Mouse (Mus musculus) MEL (cell line): ENCODE results near the gene Samd4.

ENCODE experiments used
- CHD2 ChIP-seq: IDR thresholded peaks from 2 replicates; pipeline ENCODE4 v1.6.1; 2011; ENCODE audit warnings: low read length, improper control_type of control experiment
- CTCF ChIP-seq, 3 experiments: IDR thresholded peaks in 2 of 3; conservative IDR thresholded peaks in 1 of 3; 2 replicates each; pipeline ENCODE4 v1.5.1; 2011 to 2012; ENCODE audit warnings: low read length in 3 of 3, low read depth in 2 of 3, mild to moderate bottlenecking in 2 of 3, improper control_type of control experiment in 1 of 3, inconsistent platforms in 1 of 3, mixed read lengths in 1 of 3, moderate library complexity in 1 of 3; ENCODE audit not compliant: control insufficient read depth in 1 of 3, insufficient read depth in 1 of 3, poor library complexity in 1 of 3, severe bottlenecking in 1 of 3
- ELF1 ChIP-seq: IDR thresholded peaks from 2 replicates; pipeline ENCODE4 v1.6.1; 2014; ENCODE audit warnings: low read depth, mild to moderate bottlenecking, inconsistent platforms, low read length, improper control_type of control experiment, moderate library complexity
- EP300 ChIP-seq, 2 experiments: IDR thresholded peaks; 2 replicates each; pipeline ENCODE4 v1.6.1; 2011; ENCODE audit warnings: improper control_type of control experiment in 2 of 2, low read length in 2 of 2, low read depth in 1 of 2, mild to moderate bottlenecking in 1 of 2
- ETS1 ChIP-seq: IDR thresholded peaks from 2 replicates; pipeline ENCODE4 v1.6.1; 2012; ENCODE audit warnings: low read depth, mild to moderate bottlenecking, inconsistent platforms, low read length, improper control_type of control experiment, moderate library complexity
- MAFK ChIP-seq: IDR thresholded peaks from 2 replicates; pipeline ENCODE4 v1.6.1; 2011; ENCODE audit warnings: low read depth, mild to moderate bottlenecking, low read length, improper control_type of control experiment, borderline replicate concordance
- MAX ChIP-seq: IDR thresholded peaks from 2 replicates; pipeline ENCODE4 v1.6.1; 2011; ENCODE audit warnings: low read length, improper control_type of control experiment
- MXI1 ChIP-seq: IDR thresholded peaks from 2 replicates; pipeline ENCODE4 v1.6.1; 2011; ENCODE audit warnings: mild to moderate bottlenecking, low read depth, low read length, improper control_type of control experiment
- POLR2A ChIP-seq, 2 experiments: IDR thresholded peaks; 2 replicates each; pipeline ENCODE4 v1.6.1; 2011 to 2012; ENCODE audit warnings: low read length in 2 of 2, mild to moderate bottlenecking in 2 of 2, control low read depth in 1 of 2, improper control_type of control experiment in 1 of 2, low read depth in 1 of 2, moderate library complexity in 1 of 2; ENCODE audit not compliant: control insufficient read depth in 1 of 2, insufficient read depth in 1 of 2, poor library complexity in 1 of 2
- POLR2AphosphoS2 ChIP-seq: IDR thresholded peaks from 2 replicates; pipeline ENCODE4 v1.6.1; 2011; ENCODE audit warnings: low read length, improper control_type of control experiment
- POLR2AphosphoS5 ChIP-seq: IDR thresholded peaks from 2 replicates; pipeline ENCODE4 v1.6.1; 2012; ENCODE audit warnings: low read depth, borderline replicate concordance, mild to moderate bottlenecking, inconsistent platforms, low read length, moderate library complexity, mixed read lengths
- ZMIZ1 ChIP-seq: IDR thresholded peaks from 2 replicates; pipeline ENCODE4 v1.6.1; 2012; ENCODE audit warnings: low read depth, mild to moderate bottlenecking, inconsistent platforms, low read length, improper control_type of control experiment, moderate library complexity

DNA sequence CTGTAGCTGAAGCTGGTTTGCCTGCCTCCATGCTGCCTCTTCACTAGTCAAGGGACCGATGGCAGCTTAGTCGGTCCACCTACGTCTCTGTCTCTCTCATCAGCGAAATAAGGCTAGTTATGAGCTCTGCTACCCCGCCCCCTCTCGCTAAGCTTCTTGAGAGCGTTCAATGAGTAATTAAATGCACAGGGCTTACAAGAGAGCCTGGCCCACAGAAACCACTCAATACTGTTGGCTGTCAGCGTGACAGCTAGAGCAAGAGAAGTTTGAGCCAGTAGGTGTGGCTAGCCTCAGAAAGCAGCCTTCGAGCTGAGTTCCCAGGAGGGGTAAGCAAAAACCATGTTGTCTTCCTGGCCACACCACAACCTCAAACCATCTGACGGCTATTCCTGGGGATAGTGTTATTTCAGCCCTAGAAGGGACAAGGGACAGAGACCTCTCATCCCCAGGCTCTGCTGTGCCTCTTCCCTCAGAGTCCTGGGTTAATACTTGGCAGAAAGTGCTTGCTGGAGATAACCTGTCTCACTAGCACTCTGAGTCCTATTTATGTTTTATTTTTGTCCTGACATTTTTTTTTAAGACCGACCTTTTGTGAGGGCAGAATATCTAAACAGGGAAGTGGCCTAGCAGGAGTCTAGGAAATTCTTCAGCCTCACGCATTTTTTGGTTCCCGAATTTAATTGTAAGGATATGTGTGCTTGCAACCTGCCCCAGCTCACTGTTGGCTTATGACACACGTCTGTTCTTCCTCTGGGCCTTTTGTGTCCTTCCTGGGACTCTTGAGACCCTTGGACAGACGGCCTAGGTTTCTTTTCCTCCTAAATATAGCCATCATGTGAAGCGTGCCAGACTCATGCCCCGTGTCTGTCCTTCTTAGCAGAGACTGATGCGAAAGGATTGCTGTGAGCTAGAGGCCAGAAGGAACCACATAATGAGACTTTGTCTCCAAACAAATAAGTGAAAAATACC, 128.8 kb downstream of the Samd4 start:
- TF ChIP-seq ETS1, result no peak
- no peak for TF ChIP-seq POLR2AphosphoS5
- no peak for TF ChIP-seq POLR2AphosphoS2
- TF ChIP-seq CTCF (IDR thresholded peaks at IDR 0.05 in 2 of 3, conservative IDR thresholded peaks at IDR 0.05 in 1 of 3; ENCODE audit: control insufficient read depth in 1 of 3, insufficient read depth in 1 of 3, low read depth in 2 of 3, low read length in 3 of 3, poor library complexity in 1 of 3, severe bottlenecking in 1 of 3), result no peak
- no peak for TF ChIP-seq EP300 (IDR thresholded peaks at IDR 0.05; ENCODE audit: low read depth in 1 of 2, low read length in 2 of 2)
- TF ChIP-seq ZMIZ1, result no peak
- no peak for TF ChIP-seq POLR2A (IDR thresholded peaks at IDR 0.05; ENCODE audit: control insufficient read depth in 1 of 2, insufficient read depth in 1 of 2, low read depth in 1 of 2, low read length in 2 of 2, poor library complexity in 1 of 2)
- TF ChIP-seq CHD2, result no peak
- no peak for TF ChIP-seq MXI1
- no peak for TF ChIP-seq ELF1
- no peak for TF ChIP-seq MAFK
- TF ChIP-seq MAX, result no peak
